Mouse (Mus musculus) heart, adult 10 weeks (tissue): ENCODE data around the gene Amy2a2. TPM values are rescaled to one million over a fixed set of nuclear protein-coding genes. Genes with fewer than 3 reads are reported as not detected.

Experiments
- polyA plus RNA-seq: library from polyadenylated mRNA; stranded (reverse); fragments of 350-450 nt; fragmentation: Illumina TruSeq; extraction: RNeasy Lipid Tissue Mini Kit (QIAGEN cat#74804); gene quantifications from one replicate; pipeline ENCODE4 v1.2.3, GENCODE M21; 2014; ENCODE audit warnings: low read depth, low replicate concordance

Amy2a2 gene
- 0.21 TPM for polyA plus RNA-seq

GRCm38 (mm10) chr3:113356558-113356957, at the start of gene Amy2a2:
Gene Amy2a2, minus strand, starts transcription at chr3:113356658.

DNA sequence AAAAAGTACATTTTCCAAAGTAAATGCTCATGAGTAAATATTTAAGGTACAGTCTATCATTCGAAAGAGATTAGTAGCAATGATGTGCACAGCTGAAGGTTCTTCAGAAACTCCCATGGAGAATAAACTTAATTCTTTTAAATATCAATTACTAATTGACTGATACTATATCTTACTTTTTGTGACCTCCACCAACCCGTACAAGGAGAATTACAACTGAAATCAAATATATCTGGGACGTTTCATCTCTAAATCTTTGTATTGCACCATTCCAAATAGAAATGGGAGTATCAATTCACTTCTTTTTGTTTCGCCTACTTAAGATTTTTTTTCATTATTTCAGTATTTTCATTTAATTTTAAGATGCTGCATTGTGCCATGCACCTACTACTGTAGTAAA, 32.5 kb downstream of the Amy2a2 start, which contains the start of gene Amy2a3:
TSS of gene Amy2a3 (minus strand) at position 101 of the 400 bp plus-strand sequence.

Other genes with a start within 250 kb of the Amy2a2 start
- not detected for gene Amy2a5, start 97.8 kb downstream of the Amy2a2 start, polyA plus RNA-seq
- gene Amy2a4, start 65.2 kb downstream of the Amy2a2 start, polyA plus RNA-seq = 0.21 TPM
- gene Amy2a3, start 32.6 kb downstream of the Amy2a2 start, polyA plus RNA-seq = 0.21 TPM
- gene Amy2a1, start 175.8 kb upstream of the Amy2a2 start, polyA plus RNA-seq = not detected